Mouse (Mus musculus) v-Abl transformed pro-B cells (cell line): ENCODE measurements around the gene Kri1.
"Not testable (repeated sequence)": the region's sequence is repeated elsewhere in the genome, so short reads cannot be mapped to it uniquely, and the experiment has no call there.

Experiments
- in situ Hi-C, 2 experiments: fragments of 400-800 bp; cut with MboI; formaldehyde crosslinking; loops; one replicate each; pipeline ENCODE4 v1.15.1; 2025; ENCODE audit not compliant: unreplicated experiment in 2 of 2

Gene Kri1

GRCm38 (mm10) chr9:21318792-21319191, 31.0 kb upstream of the Kri1 start:
- in situ Hi-C loops, result loop anchor here (5.0 to 25.0 kb wide), 2 partner anchors 34 to 156 kb away; partner anchors contain the start of gene Pde4a (in 1 of the 2)

- in situ Hi-C loops, result loop anchor here (5.0 to 25.0 kb wide), 2 partner anchors 36 to 154 kb away; partner anchors contain the start of gene Pde4a (in 1 of the 2)
These were observed 28.9 kb upstream of the Kri1 start for GRCm38 (mm10) chr9:21316696-21317095.

- in situ Hi-C loops, result loop anchor here (5.0 to 25.0 kb wide), 2 partner anchors 37 to 153 kb away; partner anchors contain the start of gene Pde4a (in 1 of the 2)
These were observed 27.7 kb upstream of the Kri1 start for GRCm38 (mm10) chr9:21315421-21315820.

GRCm38 (mm10) chr9:21314367-21315140, 26.8 kb upstream of the Kri1 start:
- in situ Hi-C loops, result loop anchor here (5.0 to 25.0 kb wide), 5 partner anchors 38 to 152 kb away; partner anchors contain the start of genes Pde4a (in 1 of the 2) and Qtrt1 (in 1 of the 2)

GRCm38 (mm10) chr9:21313394-21313793, 25.6 kb upstream of the Kri1 start:
- in situ Hi-C loops, result loop anchor here (5.0 to 25.0 kb wide), 5 partner anchors 39 to 151 kb away; partner anchors contain the start of genes Pde4a (in 1 of the 2) and Qtrt1 (in 1 of the 2)

- in situ Hi-C loops, result loop anchor here (5.0 to 25.0 kb wide), 5 partner anchors 40 to 150 kb away; partner anchors contain the start of genes Pde4a (in 1 of the 2) and Qtrt1 (in 1 of the 2)
These were observed 24.4 kb upstream of the Kri1 start, which contains the start of gene Ap1m2 for GRCm38 (mm10) chr9:21312134-21312533. TSS of gene Ap1m2 (minus strand) at chr9:21312337.

GRCm38 (mm10) chr9:21311695-21312094, 23.9 kb upstream of the Kri1 start:
- in situ Hi-C loops, result loop anchor here (5.0 to 25.0 kb wide), 5 partner anchors 41 to 149 kb away; partner anchors contain the start of genes Pde4a (in 1 of the 2) and Qtrt1 (in 1 of the 2)

GRCm38 (mm10) chr9:21309150-21309741, 21.5 kb upstream of the Kri1 start:
- in situ Hi-C loops, result loop anchor here in 1 of 2 experiments (25.0 kb wide), 1 partner anchor 147 kb away; the partner anchor contains the start of gene Pde4a

GRCm38 (mm10) chr9:21305065-21305464, 17.3 kb upstream of the Kri1 start:
- in situ Hi-C loops, result loop anchor here in 1 of 2 experiments (25.0 kb wide), 1 partner anchor 143 kb away; the partner anchor contains the start of gene Pde4a

- in situ Hi-C loops, result no loop called here
These were observed 11.2 kb upstream of the Kri1 start for GRCm38 (mm10) chr9:21299014-21299413.

GRCm38 (mm10) chr9:21292271-21292670, 4.5 kb upstream of the Kri1 start:
- in situ Hi-C loops, result no loop called here

GRCm38 (mm10) chr9:21291868-21292267, 4.1 kb upstream of the Kri1 start:
- in situ Hi-C loops, result not testable (repeated sequence)

- in situ Hi-C loops, result no loop called here
These were observed 3.4 kb upstream of the Kri1 start, which contains the start of gene Cdkn2d for GRCm38 (mm10) chr9:21291022-21291787. TSS of gene Cdkn2d (minus strand) at chr9:21291407.

- in situ Hi-C loops, result no loop called here
These were observed 2.8 kb upstream of the Kri1 start for GRCm38 (mm10) chr9:21290589-21290988.

GRCm38 (mm10) chr9:21289337-21289671, 1.5 kb upstream of the Kri1 start:
- in situ Hi-C loops, result no loop called here

GRCm38 (mm10) chr9:21288404-21289336, 901 bp upstream of the Kri1 start:
- in situ Hi-C loops, result no loop called here

- in situ Hi-C loops, result no loop called here
These were observed 1.0 kb downstream of the Kri1 start for GRCm38 (mm10) chr9:21286753-21287152.

- in situ Hi-C loops, result no loop called here
These were observed 3.8 kb downstream of the Kri1 start for GRCm38 (mm10) chr9:21283994-21284393.

GRCm38 (mm10) chr9:21283591-21283990, 4.2 kb downstream of the Kri1 start:
- in situ Hi-C loops, result no loop called here
